Mouse (Mus musculus): ENCODE measurements at regions not wholly inside any gene's neighbourhood (a gene's known extent, or its start where the extent isn't known, plus 50 kb on each side); places are given as distances from the start of the nearest gene placed in this dataset.
"Not testable (repeated sequence)": the region's sequence is repeated elsewhere in the genome, so short reads cannot be mapped to it uniquely, and the experiment has no call there.

GRCm38 (mm10) chr14:52700851-52701250, 205.3 kb upstream of the Olfr1507 start:
- TF ChIP-seq CTCF (IDR thresholded peaks at IDR 0.05; ENCODE audit: low read depth, low read length); POLR2A (IDR thresholded peaks at IDR 0.05; ENCODE audit: insufficient read depth, low read length); EP300 (IDR thresholded peaks at IDR 0.05; ENCODE audit: insufficient read depth, low read depth, low read length): not testable (repeated sequence)
